Mouse (Mus musculus) T-helper 2 cell (primary cell): ENCODE results near the gene P2ry12.

ENCODE experiments used
- in situ Hi-C: fragments of 300-600 bp; cut with MboI, MseI; formaldehyde crosslinking; loops from one replicate; pipeline ENCODE4 v1.15.1; 2025; ENCODE audit warnings: high pct_unique_total_duplicates

P2ry12 gene

GRCm38 (mm10) chr3:59234878-59235277, 27.8 kb downstream of the P2ry12 start:
- in situ Hi-C loops = loop anchor here (25.0 kb wide), 1 partner anchor 1552 kb away; no protein-coding TSS in a partner anchor

GRCm38 (mm10) chr3:59230912-59231311, 31.8 kb downstream of the P2ry12 start:
- in situ Hi-C loops = loop anchor here (25.0 kb wide), 1 partner anchor 1556 kb away; no protein-coding TSS in a partner anchor

GRCm38 (mm10) chr3:59228730-59229551, 33.7 kb downstream of the P2ry12 start:
- in situ Hi-C loops = loop anchor here (25.0 kb wide), 1 partner anchor 1558 kb away; no protein-coding TSS in a partner anchor

GRCm38 (mm10) chr3:59227696-59228095, 35.0 kb downstream of the P2ry12 start:
- in situ Hi-C loops = loop anchor here (25.0 kb wide), 1 partner anchor 1560 kb away; no protein-coding TSS in a partner anchor

- in situ Hi-C loops = loop anchor here (25.0 kb wide), 1 partner anchor 1562 kb away; no protein-coding TSS in a partner anchor
These were observed 37.3 kb downstream of the P2ry12 start for GRCm38 (mm10) chr3:59225411-59225810.

- in situ Hi-C loops = no loop called here
These were observed 40.4 kb downstream of the P2ry12 start for GRCm38 (mm10) chr3:59222303-59222702.

GRCm38 (mm10) chr3:59219326-59219725, 43.3 kb downstream of the P2ry12 start:
- in situ Hi-C loops = no loop called here

- in situ Hi-C loops = no loop called here
These were observed 45.5 kb downstream of the P2ry12 start for GRCm38 (mm10) chr3:59217211-59217610.

- in situ Hi-C loops = no loop called here
These were observed 50.3 kb downstream of the P2ry12 start for GRCm38 (mm10) chr3:59212404-59212803.

- in situ Hi-C loops = no loop called here
These were observed 50.9 kb downstream of the P2ry12 start for GRCm38 (mm10) chr3:59211784-59212183.

GRCm38 (mm10) chr3:59210727-59211126, 51.9 kb downstream of the P2ry12 start, which contains the start of gene P2ry13:
Gene P2ry13 (minus strand): TSS chr3:59210882.
- in situ Hi-C loops = no loop called here

GRCm38 (mm10) chr3:59210089-59210488, 52.6 kb downstream of the P2ry12 start:
- in situ Hi-C loops = no loop called here

GRCm38 (mm10) chr3:59208650-59209548, 53.8 kb downstream of the P2ry12 start:
- in situ Hi-C loops = loop anchor here (5.0 to 10.0 kb wide), 2 partner anchors 127 to 1846 kb away; no protein-coding TSS in a partner anchor

GRCm38 (mm10) chr3:59205941-59206340, 56.7 kb downstream of the P2ry12 start:
- in situ Hi-C loops = loop anchor here (5.0 to 10.0 kb wide), 2 partner anchors 124 to 1849 kb away; no protein-coding TSS in a partner anchor

- in situ Hi-C loops = loop anchor here (5.0 to 10.0 kb wide), 2 partner anchors 123 to 1850 kb away; no protein-coding TSS in a partner anchor
These were observed 57.8 kb downstream of the P2ry12 start for GRCm38 (mm10) chr3:59204719-59205503.

GRCm38 (mm10) chr3:59203802-59204520, 58.7 kb downstream of the P2ry12 start:
- in situ Hi-C loops = loop anchor here (10.0 kb wide), 1 partner anchor 1851 kb away; no protein-coding TSS in a partner anchor

GRCm38 (mm10) chr3:59197329-59197948, 65.2 kb downstream of the P2ry12 start:
- in situ Hi-C loops = loop anchor here (25.0 kb wide), 1 partner anchor 540 kb away; the partner anchor contains the start of gene Gm5538

GRCm38 (mm10) chr3:59194938-59195337, 67.7 kb downstream of the P2ry12 start, which contains the start of gene Gpr87:
Gene Gpr87 (minus strand): TSS chr3:59195104.
- in situ Hi-C loops = loop anchor here (25.0 kb wide), 1 partner anchor 542 kb away; the partner anchor contains the start of gene Gm5538

GRCm38 (mm10) chr3:59194099-59194498, 68.6 kb downstream of the P2ry12 start:
- in situ Hi-C loops = loop anchor here (25.0 kb wide), 1 partner anchor 543 kb away; the partner anchor contains the start of gene Gm5538
